Mouse (Mus musculus) CH12.LX (cell line): ENCODE results near the gene Vwa3a. TPM values are rescaled to one million over a fixed set of nuclear protein-coding genes. Genes with fewer than 3 reads are reported as not detected.

Experiments
- DNase-seq: peaks from one replicate; pipeline ENCODE4 v3.0.0-alpha.2; 2013; ENCODE audit errors: extremely low read depth
- H3K27ac ChIP-seq: 2 replicates; pipeline ENCODE4 v1.5.1; 2012; ENCODE audit warnings: low read depth, mild to moderate bottlenecking, control low read depth, moderate library complexity; ENCODE audit not compliant: insufficient read depth
- H3K27me3 ChIP-seq: replicated peaks from 2 replicates; pipeline ENCODE3; 2012; ENCODE audit warnings: inconsistent platforms
- H3K36me3 ChIP-seq, 2 experiments: replicated peaks in 1 of 2; 2 replicates each; pipeline versions ENCODE3 to v1.6.1; 2012; ENCODE audit warnings: inconsistent platforms in 1 of 2, low read length in 1 of 2, mild to moderate bottlenecking in 1 of 2, mixed read lengths in 1 of 2, moderate library complexity in 1 of 2; ENCODE audit not compliant: control insufficient read depth in 1 of 2, insufficient read depth in 1 of 2
- H3K4me1 ChIP-seq, 2 experiments: 2 replicates each; pipeline ENCODE4 v1.6.1; 2012; ENCODE audit warnings: inconsistent platforms in 1 of 2, moderate library complexity in 1 of 2; ENCODE audit not compliant: insufficient read depth in 2 of 2, control insufficient read depth in 1 of 2
- H3K4me2 ChIP-seq: 2 replicates; pipeline ENCODE4 v1.6.1; 2012; ENCODE audit warnings: low read depth, mild to moderate bottlenecking, control low read depth; ENCODE audit not compliant: poor library complexity, insufficient read depth, severe bottlenecking
- H3K4me3 ChIP-seq, 3 experiments: fragments of 150-350 bp in 1 of 3; sonication (generic) in 1 of 3; replicated peaks in 1 of 3; 2 replicates each; pipeline versions ENCODE3 to v1.5.1; 2011 to 2012; ENCODE audit warnings: low read depth in 2 of 3, low read length in 2 of 3, mild to moderate bottlenecking in 2 of 3, moderate library complexity in 2 of 3, control low read depth in 1 of 3, improper control_type of control experiment in 1 of 3, inconsistent platforms in 1 of 3, mixed read lengths in 1 of 3; ENCODE audit not compliant: poor library complexity in 1 of 3
- H3K79me2 ChIP-seq: replicated peaks from 2 replicates; pipeline ENCODE4 v1.6.1; 2012; ENCODE audit warnings: mild to moderate bottlenecking, moderate library complexity; ENCODE audit not compliant: control insufficient read depth, poor library complexity, insufficient read depth, severe bottlenecking; ENCODE audit errors: extremely low read depth
- H3K9ac ChIP-seq: 2 replicates; pipeline ENCODE4 v1.6.1; 2012; ENCODE audit warnings: low read depth, mild to moderate bottlenecking, control low read depth, moderate library complexity; ENCODE audit not compliant: insufficient read depth
- H3K9me3 ChIP-seq: replicated peaks from 2 replicates; pipeline ENCODE3; 2012; ENCODE audit warnings: low read length, inconsistent platforms, mixed read lengths
- CHD1 ChIP-seq: IDR thresholded peaks from 2 replicates; pipeline ENCODE4 v1.6.1; 2012; ENCODE audit warnings: low read depth, low read length, improper control_type of control experiment, inconsistent platforms
- CHD2 ChIP-seq: IDR thresholded peaks from 2 replicates; pipeline ENCODE4 v1.6.1; 2011; ENCODE audit warnings: low read length, improper control_type of control experiment
- GABPA ChIP-seq: IDR thresholded peaks from 2 replicates; pipeline ENCODE4 v1.6.1; 2012; ENCODE audit warnings: low read depth, low read length, improper control_type of control experiment, inconsistent platforms; ENCODE audit not compliant: insufficient replicate concordance
- HCFC1 ChIP-seq: IDR thresholded peaks from 2 replicates; pipeline ENCODE4 v1.6.1; 2012; ENCODE audit warnings: low read depth, mild to moderate bottlenecking, inconsistent platforms, low read length, improper control_type of control experiment
- IRF4 ChIP-seq: IDR thresholded peaks from 2 replicates; pipeline ENCODE4 v1.6.1; 2014; ENCODE audit warnings: low read depth, mild to moderate bottlenecking, inconsistent platforms, low read length, improper control_type of control experiment
- JUN ChIP-seq: IDR thresholded peaks from 2 replicates; pipeline ENCODE4 v1.6.1; 2011; ENCODE audit warnings: low read depth, mild to moderate bottlenecking, low read length, improper control_type of control experiment, moderate library complexity; ENCODE audit not compliant: insufficient read depth
- KAT2A ChIP-seq: IDR thresholded peaks from 2 replicates; pipeline ENCODE4 v1.6.1; 2012; ENCODE audit warnings: low read length, improper control_type of control experiment, inconsistent platforms; ENCODE audit not compliant: insufficient replicate concordance
- MAX ChIP-seq: IDR thresholded peaks from 2 replicates; pipeline ENCODE4 v1.6.1; 2011; ENCODE audit warnings: low read length, improper control_type of control experiment
- MAZ ChIP-seq: IDR thresholded peaks from 2 replicates; pipeline ENCODE4 v1.6.1; 2012; ENCODE audit warnings: low read depth, mild to moderate bottlenecking, inconsistent platforms, low read length, improper control_type of control experiment, moderate library complexity
- NELFE ChIP-seq: IDR thresholded peaks from 2 replicates; pipeline ENCODE4 v1.6.1; 2011; ENCODE audit warnings: low read depth, low read length, improper control_type of control experiment
- POLR2A ChIP-seq: IDR thresholded peaks from 2 replicates; pipeline ENCODE4 v1.6.1; 2011; ENCODE audit warnings: low read depth, mild to moderate bottlenecking, improper control_type of control experiment, low read length
- POLR2AphosphoS2 ChIP-seq: IDR thresholded peaks from 2 replicates; pipeline ENCODE4 v1.6.1; 2011; ENCODE audit warnings: low read depth, low read length, improper control_type of control experiment
- RAD21 ChIP-seq: IDR thresholded peaks from 2 replicates; pipeline ENCODE4 v1.6.1; 2011; ENCODE audit warnings: low read depth, mild to moderate bottlenecking, low read length, improper control_type of control experiment, moderate library complexity
- SIN3A ChIP-seq: IDR thresholded peaks from 2 replicates; pipeline ENCODE4 v1.6.1; 2012; ENCODE audit warnings: low read length, improper control_type of control experiment, inconsistent platforms
- SMC3 ChIP-seq: IDR thresholded peaks from 2 replicates; pipeline ENCODE4 v1.6.1; 2011; ENCODE audit warnings: low read depth, low read length, improper control_type of control experiment
- TCF12 ChIP-seq: IDR thresholded peaks from 2 replicates; pipeline ENCODE4 v1.6.1; 2014; ENCODE audit warnings: low read depth, mild to moderate bottlenecking, inconsistent platforms, low read length, improper control_type of control experiment
- UBTF ChIP-seq: IDR thresholded peaks from 2 replicates; pipeline ENCODE4 v1.6.1; 2012; ENCODE audit warnings: low read depth, mild to moderate bottlenecking, inconsistent platforms, low read length, improper control_type of control experiment, moderate library complexity
- USF1 ChIP-seq: IDR thresholded peaks from 2 replicates; pipeline ENCODE4 v1.6.1; 2014; ENCODE audit warnings: low read depth, mild to moderate bottlenecking, inconsistent platforms, low read length, improper control_type of control experiment
- USF2 ChIP-seq: conservative IDR thresholded peaks from 2 replicates; pipeline ENCODE4 v1.6.1; 2011; ENCODE audit warnings: low read depth, low read length, improper control_type of control experiment
- ZC3H11A ChIP-seq: IDR thresholded peaks from 2 replicates; pipeline ENCODE4 v1.6.1; 2012; ENCODE audit warnings: low read depth, mild to moderate bottlenecking, inconsistent platforms, low read length, improper control_type of control experiment
- dilution Hi-C: fragments of 300-500 bp; cut with MboI; formaldehyde crosslinking; loops from 2 replicates; pipeline ENCODE4 v1.14.3; 2020; ENCODE audit warnings: low sequenced_read_pairs; ENCODE audit not compliant: extremely low pct_unique_long_range_greater_than_20kb, extremely low pct_ligation_motif_present
- in situ Hi-C: fragments of 300-500 bp; cut with MboI; formaldehyde crosslinking; loops from 3 replicates; pipeline ENCODE4 v1.14.3; 2019; ENCODE audit warnings: low sequenced_read_pairs, low pct_ligation_motif_present, low pct_unique_long_range_greater_than_20kb, mixed read lengths
- polyA plus RNA-seq: library from polyadenylated mRNA; unstranded; fragments of >175 nt; gene quantifications from 2 replicates; pipeline ENCODE4 v1.2.1, GENCODE M21; 2012; ENCODE audit warnings: low read depth; ENCODE audit not compliant: insufficient read length
- total RNA-seq, 2 experiments: library from RNA; depleted of rRNA; stranded (reverse); fragments of 300-350 nt in 1 of 2; fragments of >200 nt in 1 of 2; gene quantifications; 2 replicates each; pipeline ENCODE4 v1.2.3; 2012 to 2014

Gene Vwa3a
- total and polyA plus RNA-seq, 3 experiments, result not detected

DNA sequence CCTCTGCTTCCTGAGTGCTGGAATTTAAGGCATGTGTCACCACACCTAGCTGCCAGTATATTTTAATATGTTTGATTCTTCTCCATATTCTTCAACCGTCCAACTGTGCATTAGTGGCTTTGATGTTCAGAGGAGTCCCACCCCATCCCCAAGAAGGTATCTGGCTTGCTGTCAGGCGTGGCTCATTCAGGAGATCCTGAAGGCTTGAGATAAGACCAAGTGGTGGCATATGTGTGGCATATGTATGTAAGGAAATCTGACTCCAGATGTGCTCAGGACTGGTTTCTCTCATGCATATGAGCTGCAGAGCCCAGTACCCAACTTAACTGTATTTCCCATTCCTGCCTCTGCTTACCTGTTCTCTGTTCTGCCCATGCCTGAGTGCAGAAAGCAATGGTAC is 38.9 kb downstream of the Vwa3a start:
- H3K36me3 ChIP-seq, result no peaks in the 10 kb centered on the region
- H3K4me1 ChIP-seq, result no peaks in the 10 kb centered on the region
- H3K9me3 ChIP-seq, result no peaks in the 10 kb centered on the region
- peaks cover 49% of the 10 kb centered on the region for H3K27me3 ChIP-seq
- in situ Hi-C loops (no loop called here), dilution Hi-C loops (no loop called here)
- H3K4me3 ChIP-seq, result no peak overlapping the region
- H3K79me2 ChIP-seq, result no peaks in the 10 kb centered on the region
- no peak overlapping the region for H3K27ac ChIP-seq
- no peak overlapping the region for H3K4me2 ChIP-seq
- DNase-seq, result no peak
- no peak for TF ChIP-seq NELFE
- TF ChIP-seq CHD1, result no peak
- TF ChIP-seq CHD2, result no peak
- no peak overlapping the region for H3K9ac ChIP-seq

DNA sequence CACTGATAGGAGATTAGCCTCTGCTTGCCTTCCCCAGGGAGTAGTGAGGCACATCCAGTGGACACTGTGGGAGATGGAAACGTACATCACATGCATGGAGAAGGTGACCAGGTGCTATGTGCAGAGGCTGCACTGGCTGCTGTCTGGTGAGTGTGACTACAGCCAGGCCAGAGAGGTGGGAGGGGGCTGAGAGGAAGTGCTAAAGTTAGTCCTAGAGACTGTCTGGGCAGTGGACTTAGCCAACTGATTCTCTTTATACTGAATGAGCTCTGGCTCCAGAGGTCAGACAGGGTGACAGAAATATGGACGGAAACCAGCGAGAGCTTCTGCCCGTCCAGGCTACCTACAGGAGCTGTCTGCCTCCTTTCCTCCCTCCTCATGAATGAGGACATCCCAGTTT is 56.4 kb downstream of the Vwa3a start:
- Histone ChIP-seq H3K27ac (no peak overlapping the region), H3K9me3 (no peaks in the 10 kb centered on the region), H3K4me2 (no peak overlapping the region), H3K9ac (no peak overlapping the region), H3K4me1 (0 out of 4 replicates have a peak, but pooled peaks cover 0 to 3% of the 10 kb centered on the region in 2 experiments), H3K79me2 (no peaks in the 10 kb centered on the region), H3K4me3 (no peak overlapping the region), H3K36me3 (no peaks in the 10 kb centered on the region), H3K27me3 (peaks cover 46% of the 10 kb centered on the region)
- TF ChIP-seq SMC3 (no peak), TCF12 (no peak), RAD21 (no peak), IRF4 (no peak), CHD1 (no peak), CHD2 (no peak), JUN (no peak), POLR2A (no peak), SIN3A (no peak), USF2 (no peak), GABPA (no peak), UBTF (no peak), NELFE (no peak), ZC3H11A (no peak), HCFC1 (no peak), MAX (no peak), KAT2A (no peak), POLR2AphosphoS2 (no peak), USF1 (no peak), MAZ (no peak)
- dilution Hi-C loops, result no loop called here
- no peak for DNase-seq
- in situ Hi-C loops, result no loop called here
